Mouse (Mus musculus): ENCODE measurements around the gene Trim80. TPM values are rescaled to one million over a fixed set of nuclear protein-coding genes. Genes with fewer than 3 reads are reported as not detected.

Trim80 gene
- polyA plus RNA-seq, 1 experiment = 4.7 TPM

DNA sequence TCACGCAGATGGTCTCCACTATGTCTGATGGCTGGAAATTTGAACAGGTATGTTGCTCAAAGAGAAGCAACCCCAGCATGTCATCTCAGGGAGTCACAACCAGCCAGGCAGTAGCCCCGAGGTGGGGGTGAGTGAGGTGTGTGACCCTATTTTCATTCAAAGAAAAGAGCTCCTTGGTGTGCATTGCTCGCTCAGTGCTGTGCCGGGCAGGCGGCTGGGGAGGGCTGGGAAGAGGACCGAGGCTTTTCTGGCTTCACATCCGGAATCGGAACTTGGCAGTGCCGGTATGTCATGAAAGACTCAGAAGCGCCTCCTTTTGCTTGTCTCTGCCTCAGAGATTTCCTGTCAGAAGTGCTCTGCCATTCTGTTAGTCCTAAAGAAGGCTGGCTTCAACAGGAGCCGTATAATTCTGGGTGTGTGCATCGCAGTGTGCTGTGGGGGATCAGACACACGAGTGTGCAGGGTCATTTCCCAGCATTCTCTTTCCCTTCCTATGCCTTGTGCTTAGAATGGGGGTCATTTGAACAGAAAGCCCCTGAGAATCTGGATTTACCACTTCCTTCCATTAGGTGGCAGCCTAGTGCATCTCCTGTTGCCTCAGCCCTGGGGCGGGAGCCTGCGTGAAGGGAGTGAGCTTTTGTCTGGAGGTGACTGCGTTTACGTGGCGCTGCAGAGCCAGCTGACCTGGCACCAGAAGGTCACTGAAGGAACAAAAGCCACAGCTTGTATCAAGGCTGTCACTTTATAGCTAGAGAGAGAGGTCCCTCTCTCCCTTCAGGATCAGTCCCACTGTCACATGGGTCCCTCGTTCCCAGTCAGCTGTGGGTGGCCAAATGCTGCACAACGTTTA is 12.6 kb upstream of the Trim80 start:
- 45% methylated on average over 20 of the region's 20 CpGs for WGBS
- no peaks in the 10 kb centered on the region for H3K27me3 ChIP-seq (ENCODE audit: control insufficient read depth, insufficient read depth, low read length)
- no peak overlapping the region for H3K4me3 ChIP-seq (ENCODE audit: low read depth, low read length)
- TF ChIP-seq POLR2A (IDR thresholded peaks at IDR 0.05; ENCODE audit: low read depth, low read length) = no peak
- peak; percentile 69; the same call in 1 of the 2 replicates for TF ChIP-seq CTCF (IDR thresholded peaks at IDR 0.05; ENCODE audit: extremely low read depth, insufficient read length, insufficient replicate concordance, low read depth, low read length)
- H3K4me1 ChIP-seq (ENCODE audit: control insufficient read depth, insufficient read depth, insufficient read length, low read length) = peaks cover 8% of the 10 kb centered on the region; the same call in 1 of the 2 replicates
- H3K36me3 ChIP-seq (ENCODE audit: control insufficient read depth, insufficient read depth, low read length) = peaks cover 55% of the 10 kb centered on the region
- no peak overlapping the region; the same call in 1 of the 2 replicates for H3K27ac ChIP-seq (ENCODE audit: insufficient read depth, low read depth, low read length)

DNA sequence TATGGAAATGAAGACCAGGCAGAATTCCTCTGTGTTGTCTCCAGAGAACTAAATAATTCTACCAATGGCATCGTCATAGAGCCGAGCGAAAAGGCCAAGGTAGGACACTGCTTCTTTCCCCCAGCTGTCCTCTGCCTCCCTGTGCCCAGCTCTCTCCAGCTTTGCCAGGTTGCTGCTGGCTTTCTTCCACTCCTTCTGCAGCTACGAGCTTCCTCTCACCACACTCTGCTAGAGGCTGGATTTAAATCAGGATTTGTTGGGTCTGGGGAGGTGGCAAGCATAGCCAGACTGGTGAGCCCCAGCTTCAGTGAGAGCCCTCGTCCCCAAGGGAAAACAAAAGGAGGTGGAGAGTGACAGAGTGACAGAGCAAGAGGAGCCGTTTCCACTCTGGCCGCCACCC is 11.0 kb upstream of the Trim80 start:
- no peak overlapping the region for H3K4me3 ChIP-seq (ENCODE audit: low read depth, low read length)
- H3K36me3 ChIP-seq (ENCODE audit: control insufficient read depth, insufficient read depth, low read length) = peaks cover 55% of the 10 kb centered on the region
- 87% methylated on average over 7 of the region's 7 CpGs for WGBS
- H3K27me3 ChIP-seq (ENCODE audit: control insufficient read depth, insufficient read depth, low read length) = no peaks in the 10 kb centered on the region
- H3K27ac ChIP-seq (ENCODE audit: insufficient read depth, low read depth, low read length) = no peak overlapping the region
- H3K4me1 ChIP-seq (ENCODE audit: control insufficient read depth, insufficient read depth, insufficient read length, low read length) = peaks cover 16% of the 10 kb centered on the region; the same call in 1 of the 2 replicates
- TF ChIP-seq POLR2A (IDR thresholded peaks at IDR 0.05; ENCODE audit: low read depth, low read length) = no peak
- no peak for TF ChIP-seq CTCF (IDR thresholded peaks at IDR 0.05; ENCODE audit: extremely low read depth, insufficient read length, insufficient replicate concordance, low read depth, low read length)

DNA sequence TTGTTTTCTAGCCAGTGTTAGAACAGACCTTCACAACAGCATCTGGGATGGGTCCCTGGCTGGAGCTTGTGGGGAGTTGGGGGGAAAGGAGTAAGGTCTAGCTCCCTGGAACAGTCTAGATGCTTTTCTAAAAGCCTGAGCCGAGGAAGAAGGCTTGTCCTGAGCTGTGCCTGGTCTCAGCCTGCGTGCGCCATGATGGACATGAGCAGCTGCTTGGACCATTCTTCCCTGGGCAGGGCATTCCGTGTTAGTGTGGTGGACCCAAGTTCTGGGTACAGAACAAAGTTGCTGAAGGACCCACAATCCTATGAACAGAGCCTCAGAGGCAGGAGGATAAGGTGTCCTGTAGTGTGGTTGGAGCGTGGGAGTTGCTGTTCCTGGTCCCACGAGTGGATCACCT is 9.8 kb upstream of the Trim80 start:
- H3K4me3 ChIP-seq (ENCODE audit: low read depth, low read length) = no peak overlapping the region
- 92% methylated on average over 6 of the region's 6 CpGs for WGBS
- TF ChIP-seq POLR2A (IDR thresholded peaks at IDR 0.05; ENCODE audit: low read depth, low read length) (no peak), CTCF (IDR thresholded peaks at IDR 0.05; ENCODE audit: extremely low read depth, insufficient read length, insufficient replicate concordance, low read depth, low read length) (no peak)
- H3K27me3 ChIP-seq (ENCODE audit: control insufficient read depth, insufficient read depth, low read length) = no peaks in the 10 kb centered on the region
- H3K27ac ChIP-seq (ENCODE audit: insufficient read depth, low read depth, low read length) = no peak overlapping the region
- peaks cover 21% of the 10 kb centered on the region for H3K4me1 ChIP-seq (ENCODE audit: control insufficient read depth, insufficient read depth, insufficient read length, low read length)
- peaks cover 46% of the 10 kb centered on the region for H3K36me3 ChIP-seq (ENCODE audit: control insufficient read depth, insufficient read depth, low read length)

DNA sequence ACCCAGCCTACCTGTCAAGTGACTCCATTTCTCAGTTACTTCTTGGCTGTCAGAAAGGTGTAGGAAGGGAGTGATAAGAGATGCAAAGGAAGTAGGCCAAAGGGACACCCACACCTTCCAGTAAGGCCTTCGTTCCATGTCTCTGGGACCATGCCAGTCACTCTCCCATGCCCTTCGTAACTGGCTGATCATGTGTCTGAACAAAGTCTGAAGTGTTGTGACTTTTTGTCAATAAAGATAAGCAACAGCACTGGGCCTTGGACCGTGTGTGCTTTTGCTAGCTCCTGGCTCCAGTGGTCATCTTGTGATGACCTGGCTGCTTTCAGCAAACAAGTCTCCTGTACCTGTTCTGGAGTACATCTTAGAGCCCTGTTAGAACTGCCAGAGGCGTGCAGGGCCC is 7.5 kb upstream of the Trim80 start:
- H3K36me3 ChIP-seq (ENCODE audit: control insufficient read depth, insufficient read depth, low read length) = peaks cover 32% of the 10 kb centered on the region
- WGBS = 32% methylated on average over 4 of the region's 4 CpGs
- H3K4me1 ChIP-seq (ENCODE audit: control insufficient read depth, insufficient read depth, insufficient read length, low read length) = peaks cover 24% of the 10 kb centered on the region
- H3K27me3 ChIP-seq (ENCODE audit: control insufficient read depth, insufficient read depth, low read length) = no peaks in the 10 kb centered on the region
- H3K4me3 ChIP-seq (ENCODE audit: low read depth, low read length) = no peak overlapping the region
- H3K27ac ChIP-seq (ENCODE audit: insufficient read depth, low read depth, low read length) = peak overlapping the region; percentile 69
- TF ChIP-seq POLR2A (IDR thresholded peaks at IDR 0.05; ENCODE audit: low read depth, low read length) = no peak
- no peak for TF ChIP-seq CTCF (IDR thresholded peaks at IDR 0.05; ENCODE audit: extremely low read depth, insufficient read length, insufficient replicate concordance, low read depth, low read length)

DNA sequence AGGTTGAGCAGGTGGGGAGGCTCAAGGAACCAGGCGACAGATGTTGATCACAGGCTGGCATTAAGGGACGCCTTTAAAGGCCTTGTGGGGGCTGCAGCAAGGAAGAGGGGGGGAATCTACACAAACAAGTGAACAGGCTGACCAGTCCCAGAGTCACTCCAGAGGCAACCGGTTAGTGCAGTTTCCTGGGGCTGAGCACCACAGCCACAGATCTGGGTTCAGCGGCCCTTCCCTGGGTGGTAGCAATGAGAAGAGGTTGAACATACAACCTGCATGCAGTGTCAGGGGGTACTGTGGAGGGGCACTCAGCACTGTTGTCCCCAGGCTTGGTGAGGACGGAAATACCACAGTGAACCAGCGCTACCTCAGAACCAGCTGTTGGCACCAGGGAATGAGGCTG is 7.0 kb upstream of the Trim80 start:
- 74% methylated on average over 6 of the region's 6 CpGs for WGBS
- H3K27me3 ChIP-seq (ENCODE audit: control insufficient read depth, insufficient read depth, low read length) = no peaks in the 10 kb centered on the region
- peaks cover 32% of the 10 kb centered on the region for H3K36me3 ChIP-seq (ENCODE audit: control insufficient read depth, insufficient read depth, low read length)
- TF ChIP-seq POLR2A (IDR thresholded peaks at IDR 0.05; ENCODE audit: low read depth, low read length) = no peak
- TF ChIP-seq CTCF (IDR thresholded peaks at IDR 0.05; ENCODE audit: extremely low read depth, insufficient read length, insufficient replicate concordance, low read depth, low read length) = no peak
- H3K27ac ChIP-seq (ENCODE audit: insufficient read depth, low read depth, low read length) = peak overlapping the region; percentile 69; the same call in 1 of the 2 replicates
- H3K4me1 ChIP-seq (ENCODE audit: control insufficient read depth, insufficient read depth, insufficient read length, low read length) = peaks cover 22% of the 10 kb centered on the region
- H3K4me3 ChIP-seq (ENCODE audit: low read depth, low read length) = no peak overlapping the region

DNA sequence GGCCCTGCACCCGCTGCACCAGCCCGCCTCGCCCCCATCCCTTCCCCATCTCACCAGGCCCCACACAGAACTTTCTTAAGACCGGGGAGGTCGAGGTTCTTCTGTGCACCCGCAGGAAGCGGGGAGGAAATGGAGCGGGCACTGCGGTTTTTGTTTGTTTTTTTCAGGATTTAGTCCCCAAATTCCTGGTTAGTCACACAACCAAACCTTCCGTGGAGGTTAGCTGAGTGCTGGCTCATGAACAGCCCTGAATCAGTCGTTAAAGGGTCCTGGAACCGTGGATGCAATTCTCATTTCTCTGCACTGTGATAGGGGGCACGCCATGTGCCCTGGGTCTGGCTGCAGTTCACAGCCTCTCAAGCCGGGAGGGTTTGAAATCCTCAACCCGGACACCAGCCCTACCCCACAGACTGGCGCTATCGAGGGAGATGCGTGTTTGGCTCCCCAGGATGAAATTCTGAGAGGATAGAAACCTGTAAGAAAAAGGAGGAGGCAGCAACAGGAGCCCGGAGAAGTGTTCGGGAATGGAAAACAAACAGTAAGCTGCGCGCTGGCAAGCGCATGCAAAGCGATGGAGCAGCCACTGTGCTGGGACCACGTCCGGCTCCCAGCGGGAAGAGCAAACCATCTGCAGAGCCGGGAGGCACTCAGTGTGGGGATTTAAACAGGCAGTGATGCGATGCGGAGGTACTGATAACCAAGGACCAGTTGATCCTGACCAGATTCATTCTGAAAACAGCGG is 4.6 kb upstream of the Trim80 start:
- Histone ChIP-seq H3K27me3 (ENCODE audit: control insufficient read depth, insufficient read depth, low read length) (no peaks in the 10 kb centered on the region), H3K4me3 (ENCODE audit: low read depth, low read length) (peak overlapping the region; percentile 0; the same call in 1 of the 2 replicates)
- 26% methylated on average over 31 of the region's 31 CpGs for WGBS

More for the DNA sequence above, 4.6 kb upstream of the Trim80 start:
- peaks cover 11% of the 10 kb centered on the region for H3K36me3 ChIP-seq (ENCODE audit: control insufficient read depth, insufficient read depth, low read length)
- H3K27ac ChIP-seq (ENCODE audit: insufficient read depth, low read depth, low read length) = no peak overlapping the region
- peaks cover 22% of the 10 kb centered on the region for H3K4me1 ChIP-seq (ENCODE audit: control insufficient read depth, insufficient read depth, insufficient read length, low read length)
- TF ChIP-seq POLR2A (IDR thresholded peaks at IDR 0.05; ENCODE audit: low read depth, low read length) = no peak
- no peak for TF ChIP-seq CTCF (IDR thresholded peaks at IDR 0.05; ENCODE audit: extremely low read depth, insufficient read length, insufficient replicate concordance, low read depth, low read length)

Measured in small intestine, adult 2 months (tissue).